Mouse (Mus musculus) layer of hippocampus, postnatal 14 days (tissue): ENCODE measurements at regions not wholly inside any gene's neighbourhood (a gene's known extent, or its start where the extent isn't known, plus 50 kb on each side); places are given as distances from the start of the nearest gene placed in this dataset.

Experiments
- DNase-seq, 2 experiments: peaks; one replicate each; pipeline ENCODE4 v3.0.0; 2021 to 2022; ENCODE audit warnings: low spot score in 2 of 2, mixed read lengths in 1 of 2

GRCm38 (mm10) chr4:68648311-68648710 lies 305.9 kb downstream of the Brinp1 start:
- DNase-seq, result peak in 1 of 2 experiments; percentile 18

GRCm38 (mm10) chr4:68633299-68633698 lies 320.9 kb downstream of the Brinp1 start:
- no peak for DNase-seq

GRCm38 (mm10) chr4:68624025-68624342 lies 330.2 kb downstream of the Brinp1 start:
- no peak for DNase-seq

- no peak for DNase-seq
These were observed 330.8 kb downstream of the Brinp1 start for GRCm38 (mm10) chr4:68623125-68624024.

GRCm38 (mm10) chr4:68620585-68620984 lies 333.6 kb downstream of the Brinp1 start:
- no peak for DNase-seq

GRCm38 (mm10) chr4:68615706-68616397 lies 338.3 kb downstream of the Brinp1 start:
- no peak for DNase-seq

- DNase-seq, result no peak
These were observed 341.8 kb downstream of the Brinp1 start for GRCm38 (mm10) chr4:68612263-68613012.

- DNase-seq, result no peak
These were observed 358.9 kb downstream of the Brinp1 start for GRCm38 (mm10) chr4:68595256-68595655.

- peak in 1 of 2 experiments; percentile 28 for DNase-seq
These were observed 378.8 kb downstream of the Brinp1 start for GRCm38 (mm10) chr4:68575375-68575774.

GRCm38 (mm10) chr4:68574610-68575167 lies 379.5 kb downstream of the Brinp1 start:
- DNase-seq, result peak; percentile 57 to 91

- no peak for DNase-seq
These were observed 380.9 kb downstream of the Brinp1 start for GRCm38 (mm10) chr4:68573333-68573732.

GRCm38 (mm10) chr4:68572521-68572920 lies 381.7 kb downstream of the Brinp1 start:
- no peak for DNase-seq

- DNase-seq, result no peak
These were observed 417.9 kb downstream of the Brinp1 start for GRCm38 (mm10) chr4:68536254-68536653.

GRCm38 (mm10) chr4:68535815-68536214 lies 418.4 kb downstream of the Brinp1 start:
- no peak for DNase-seq

GRCm38 (mm10) chr4:68532056-68532455 lies 422.1 kb downstream of the Brinp1 start:
- DNase-seq, result no peak

- DNase-seq, result no peak
These were observed 466.2 kb downstream of the Brinp1 start for GRCm38 (mm10) chr4:68487993-68488392.

- DNase-seq, result no peak
These were observed 467.3 kb downstream of the Brinp1 start for GRCm38 (mm10) chr4:68486876-68487275.

- peak in 1 of 2 experiments; percentile 61 for DNase-seq
These were observed 492.4 kb downstream of the Brinp1 start for GRCm38 (mm10) chr4:68461783-68462182.

GRCm38 (mm10) chr4:68416046-68416445 lies 538.2 kb downstream of the Brinp1 start:
- peak in 1 of 2 experiments; percentile 12 for DNase-seq

- DNase-seq, result no peak
These were observed 543.4 kb downstream of the Brinp1 start for GRCm38 (mm10) chr4:68410785-68411184.

- no peak for DNase-seq
These were observed 549.8 kb downstream of the Brinp1 start for GRCm38 (mm10) chr4:68404364-68404763.
